In genomic region chr16:25465435-25466139, GRCm38 (mm10) we compare ENCODE assay signal across 8 mouse cellular contexts.
DNase-seq lines count a peak whose midpoint lies in the region; ATAC-seq and TF ChIP-seq lines count a peak whose summit lies in the region.

No protein-coding gene starts in this region.

- 40% methylated on average over 13 of the region's 13 CpGs for WGBS in lung, embryonic 14.5 days
- WGBS in stomach, embryonic 16.5 days, result 39% methylated on average over 13 of the region's 13 CpGs
- 38% methylated on average over 13 of the region's 13 CpGs for WGBS in liver, embryonic 12.5 days (ENCODE audit: insufficient replicate concordance)

- H3K36me3 ChIP-seq in lung, embryonic 14.5 days (ENCODE audit: insufficient read depth), result no peaks in the 10 kb centered on the region
- no peaks in the 10 kb centered on the region for H3K36me3 ChIP-seq in stomach, embryonic 16.5 days (ENCODE audit: control insufficient read depth, insufficient read depth, low read length)
- no peaks in the 10 kb centered on the region for H3K36me3 ChIP-seq in liver, embryonic 12.5 days

- H3K4me1 ChIP-seq in lung, embryonic 14.5 days (ENCODE audit: insufficient read depth), result no peaks in the 10 kb centered on the region
- H3K4me1 ChIP-seq in stomach, embryonic 16.5 days (ENCODE audit: control insufficient read depth, insufficient read depth, low read length), result peaks cover 10% of the 10 kb centered on the region
- no peaks in the 10 kb centered on the region for H3K4me1 ChIP-seq in liver, embryonic 12.5 days

- no peaks in the 10 kb centered on the region for H3K9me3 ChIP-seq in lung, embryonic 14.5 days (ENCODE audit: low read depth, low read length)
- H3K9me3 ChIP-seq in stomach, embryonic 16.5 days (replicated peaks; ENCODE audit: control insufficient read depth, low read length), result no peaks in the 10 kb centered on the region
- H3K9me3 ChIP-seq in liver, embryonic 12.5 days (replicated peaks), result no peaks in the 10 kb centered on the region

- no peak overlapping the region for H3K4me2 ChIP-seq in lung, embryonic 14.5 days
- H3K4me2 ChIP-seq in stomach, embryonic 16.5 days (ENCODE audit: low read depth, low read length), result no peak overlapping the region
- no peak overlapping the region for H3K4me2 ChIP-seq in liver, embryonic 12.5 days

- peak; percentile 34 for DNase-seq in left cerebral cortex, adult 11 months (ENCODE audit: low spot score)
- DNase-seq in left cerebral cortex, adult 18-20 months (ENCODE audit: low spot score in 2 of 2), result no peak
- DNase-seq in frontal cortex, adult 2 months (ENCODE audit: extremely low spot score in 1 of 2, low spot score in 1 of 2), result peak; percentile 19 to 25
- peak; percentile 9 for DNase-seq in heart, postnatal 4 days
- DNase-seq in lung, embryonic 14.5 days, result peak; percentile 68
- no peak for DNase-seq in adipocyte (ENCODE audit: low spot score)

- no peak overlapping the region for H3K27ac ChIP-seq in lung, embryonic 14.5 days (ENCODE audit: low read depth)
- peak overlapping the region; percentile 29; the same call in 1 of the 2 replicates for H3K27ac ChIP-seq in stomach, embryonic 16.5 days (ENCODE audit: low read length)
- no peak overlapping the region for H3K27ac ChIP-seq in liver, embryonic 12.5 days

- H3K9ac ChIP-seq in lung, embryonic 14.5 days, result no peak overlapping the region
- peak overlapping the region; percentile 14; the same call in 1 of the 2 replicates for H3K9ac ChIP-seq in stomach, embryonic 16.5 days (ENCODE audit: low read length)
- H3K9ac ChIP-seq in liver, embryonic 12.5 days, result no peak overlapping the region

- no peak for TF ChIP-seq CTCF in lung, embryonic 14.5 days (IDR thresholded peaks at IDR 0.05; ENCODE audit: low read depth)

- peak; percentile 69; the same call in 1 of the 2 replicates for ATAC-seq in lung, embryonic 14.5 days (ENCODE audit: insufficient read depth)
- no peak for ATAC-seq in stomach, embryonic 16.5 days (ENCODE audit: insufficient read depth, low FRiP score)
- ATAC-seq in liver, embryonic 12.5 days, result no peak

- H3K4me3 ChIP-seq in lung, embryonic 14.5 days (ENCODE audit: low read depth, low read length), result no peak overlapping the region
- H3K4me3 ChIP-seq in stomach, embryonic 16.5 days (replicated peaks; ENCODE audit: low read length), result no peak overlapping the region
- no peak overlapping the region for H3K4me3 ChIP-seq in liver, embryonic 12.5 days

- no peaks in the 10 kb centered on the region for H3K27me3 ChIP-seq in lung, embryonic 14.5 days (ENCODE audit: insufficient read depth, low read length)
- H3K27me3 ChIP-seq in stomach, embryonic 16.5 days (ENCODE audit: control insufficient read depth, insufficient read depth, low read length), result no peaks in the 10 kb centered on the region
- no peaks in the 10 kb centered on the region for H3K27me3 ChIP-seq in liver, embryonic 12.5 days (replicated peaks)

Comparison
In these comparisons a context has a peak if more than half of its experiments do, and no peak if none do; other contexts are left out.
1. DNase-seq: peak in left cerebral cortex, adult 11 months (single experiment), frontal cortex, adult 2 months (2 of 2), heart, postnatal 4 days (single experiment) and lung, embryonic 14.5 days (single experiment); none in left cerebral cortex, adult 18-20 months (0 of 2) and adipocyte (single experiment).